ENCODE assay signal across 9 mouse cellular contexts in genomic region chr2:48539465-48540055, GRCm38 (mm10).
DNase-seq lines count a peak whose midpoint lies in the region; ATAC-seq and TF ChIP-seq lines count a peak whose summit lies in the region.
"Had no signal": no experiment of that assay in that cellular context is flagged by ENCODE, and none has a peak within 500 bp of the region (broad histone marks: within the 10 kb centered on the region; RNA-seq: fewer than 3 reads in every experiment).

No protein-coding gene starts in this region.

- 68% methylated on average over 4 of the region's 4 CpGs for WGBS in stomach, embryonic 16.5 days
- 79% methylated on average over 4 of the region's 4 CpGs for WGBS in stomach, postnatal 0 days
- WGBS in intestine, embryonic 16.5 days, result 71% methylated on average over 4 of the region's 4 CpGs

- intact Hi-C loops in heart, postnatal 10 days (cut with DNase I), result loop anchor here (5.0 to 10.0 kb wide), 2 partner anchors 67 to 335 kb away; no protein-coding TSS in a partner anchor

- H3K4me1 ChIP-seq in stomach, embryonic 16.5 days (ENCODE audit: control insufficient read depth, insufficient read depth, low read length), result no peaks in the 10 kb centered on the region; the same call in none of the 2 replicates
- no peaks in the 10 kb centered on the region for H3K4me1 ChIP-seq in stomach, postnatal 0 days (replicated peaks; ENCODE audit: control insufficient read depth, insufficient read depth)
- H3K4me1 ChIP-seq in intestine, embryonic 16.5 days (ENCODE audit: control insufficient read depth, insufficient read depth, low read length), result no peaks in the 10 kb centered on the region
- H3K4me1 ChIP-seq: liver, embryonic 13.5 days had no signal

- 0 out of 2 replicates have a peak overlapping the region, but pooled peaks have one; percentile 21 for H3K4me2 ChIP-seq in stomach, embryonic 16.5 days (ENCODE audit: low read depth, low read length)
- no peak overlapping the region for H3K4me2 ChIP-seq in stomach, postnatal 0 days (replicated peaks; ENCODE audit: low read depth)
- H3K4me2 ChIP-seq in intestine, embryonic 16.5 days (ENCODE audit: low read depth, low read length), result no peak overlapping the region
- H3K4me2 ChIP-seq: liver, embryonic 13.5 days had no signal

- ATAC-seq in stomach, embryonic 16.5 days (ENCODE audit: insufficient read depth, low FRiP score), result no peak
- ATAC-seq in stomach, postnatal 0 days (ENCODE audit: low FRiP score, low TSS enrichment), result no peak
- ATAC-seq in intestine, embryonic 16.5 days, result no peak

- H3K9me3 ChIP-seq in stomach, embryonic 16.5 days (replicated peaks; ENCODE audit: control insufficient read depth, low read length), result no peaks in the 10 kb centered on the region
- no peaks in the 10 kb centered on the region for H3K9me3 ChIP-seq in stomach, postnatal 0 days (ENCODE audit: control insufficient read depth, low read length)
- H3K9me3 ChIP-seq in intestine, embryonic 16.5 days (ENCODE audit: control insufficient read depth, low read length), result no peaks in the 10 kb centered on the region
- H3K9me3 ChIP-seq: liver, embryonic 13.5 days had no signal

- no peak for TF ChIP-seq CTCF in stomach, postnatal 0 days (IDR thresholded peaks at IDR 0.05; ENCODE audit: low read depth)

- H3K27me3 ChIP-seq in stomach, embryonic 16.5 days (ENCODE audit: control insufficient read depth, insufficient read depth, low read length), result no peaks in the 10 kb centered on the region
- H3K27me3 ChIP-seq in stomach, postnatal 0 days (ENCODE audit: control insufficient read depth, insufficient read depth, low read length), result no peaks in the 10 kb centered on the region
- H3K27me3 ChIP-seq in intestine, embryonic 16.5 days (replicated peaks; ENCODE audit: control insufficient read depth, insufficient read depth, low read length), result no peaks in the 10 kb centered on the region
- H3K27me3 ChIP-seq: liver, embryonic 13.5 days had no signal

- DNase-seq in stomach, postnatal 0 days (ENCODE audit: low spot score), result no peak
- peak; percentile 53 to 54 for DNase-seq in heart, postnatal 10 days
- DNase-seq in kidney, postnatal 25 days, result peak; percentile 64 to 84
- peak; percentile 89 for DNase-seq in skeletal muscle tissue, adult 2 months (ENCODE audit: low read depth, low spot score)
- DNase-seq in c-Kit-positive CD71-positive TER-119-positive erythroid progenitor cells, embryonic 14.5 days (ENCODE audit: low spot score), result no peak
- DNase-seq in cerebellum, postnatal 25 days, result no peak
- DNase-seq: liver, embryonic 13.5 days had no signal

- no peak overlapping the region for H3K4me3 ChIP-seq in stomach, embryonic 16.5 days (replicated peaks; ENCODE audit: low read length)
- no peak overlapping the region for H3K4me3 ChIP-seq in stomach, postnatal 0 days (ENCODE audit: low read depth, low read length)
- H3K4me3 ChIP-seq in intestine, embryonic 16.5 days (ENCODE audit: low read length), result no peak overlapping the region
- H3K4me3 ChIP-seq: liver, embryonic 13.5 days had no signal

- no peak for TF ChIP-seq EP300 in stomach, postnatal 0 days (optimal IDR thresholded peaks at IDR 0.05)

- H3K36me3 ChIP-seq in stomach, embryonic 16.5 days (ENCODE audit: control insufficient read depth, insufficient read depth, low read length), result no peaks in the 10 kb centered on the region
- H3K36me3 ChIP-seq in stomach, postnatal 0 days (ENCODE audit: control insufficient read depth, insufficient read depth, low read length), result no peaks in the 10 kb centered on the region
- no peaks in the 10 kb centered on the region for H3K36me3 ChIP-seq in intestine, embryonic 16.5 days (ENCODE audit: control insufficient read depth, insufficient read depth, low read length)
- H3K36me3 ChIP-seq: liver, embryonic 13.5 days had no signal

- no peak overlapping the region for H3K9ac ChIP-seq in stomach, embryonic 16.5 days (ENCODE audit: low read length)
- H3K9ac ChIP-seq in stomach, postnatal 0 days (ENCODE audit: low read length), result no peak overlapping the region
- no peak overlapping the region for H3K9ac ChIP-seq in intestine, embryonic 16.5 days (ENCODE audit: low read depth, low read length)
- H3K9ac ChIP-seq: liver, embryonic 13.5 days had no signal

- H3K27ac ChIP-seq in stomach, embryonic 16.5 days (ENCODE audit: low read length), result no peak overlapping the region
- no peak overlapping the region for H3K27ac ChIP-seq in stomach, postnatal 0 days (replicated peaks)
- H3K27ac ChIP-seq in intestine, embryonic 16.5 days (ENCODE audit: low read length), result no peak overlapping the region
- H3K27ac ChIP-seq: liver, embryonic 13.5 days had no signal

Comparison
In these comparisons a context has a peak if more than half of its experiments do, and no peak if none do; other contexts are left out.
1. DNase-seq: peak in heart, postnatal 10 days (2 of 2), kidney, postnatal 25 days (2 of 2) and skeletal muscle tissue, adult 2 months (single experiment); none in stomach, postnatal 0 days (single experiment), c-Kit-positive CD71-positive TER-119-positive erythroid progenitor cells, embryonic 14.5 days (single experiment) and cerebellum, postnatal 25 days (0 of 2).